Mouse (Mus musculus) megakaryocyte progenitor cell, adult 5-6 weeks (primary cell): Measurements from ENCODE around the gene Rtn4rl1. TPM values are rescaled to one million over a fixed set of nuclear protein-coding genes. Genes with fewer than 3 reads are reported as not detected.
"Not testable (repeated sequence)": the region's sequence is repeated elsewhere in the genome, so short reads cannot be mapped to it uniquely, and the experiment has no call there.

Experiments
- ATAC-seq: replicated peaks from 2 replicates; pipeline ENCODE4 v1.8.0; 2016; ENCODE audit warnings: mild to moderate bottlenecking, moderate TSS enrichment, inconsistent platforms; ENCODE audit not compliant: poor library complexity
- total RNA-seq, 2 experiments: library from RNA; stranded (forward) in 1 of 2; stranded (reverse) in 1 of 2; fragments of 157-497, 149-512 nt in 1 of 2; fragments of 200-1000 nt in 1 of 2; gene quantifications; 2 replicates each; pipeline versions ENCODE4 v1.2.3 to v1.2.4; 2015 to 2017

The Rtn4rl1 gene
- total RNA-seq, 2 experiments from 2014 or later = 0.42 to 0.49 TPM

DNA sequence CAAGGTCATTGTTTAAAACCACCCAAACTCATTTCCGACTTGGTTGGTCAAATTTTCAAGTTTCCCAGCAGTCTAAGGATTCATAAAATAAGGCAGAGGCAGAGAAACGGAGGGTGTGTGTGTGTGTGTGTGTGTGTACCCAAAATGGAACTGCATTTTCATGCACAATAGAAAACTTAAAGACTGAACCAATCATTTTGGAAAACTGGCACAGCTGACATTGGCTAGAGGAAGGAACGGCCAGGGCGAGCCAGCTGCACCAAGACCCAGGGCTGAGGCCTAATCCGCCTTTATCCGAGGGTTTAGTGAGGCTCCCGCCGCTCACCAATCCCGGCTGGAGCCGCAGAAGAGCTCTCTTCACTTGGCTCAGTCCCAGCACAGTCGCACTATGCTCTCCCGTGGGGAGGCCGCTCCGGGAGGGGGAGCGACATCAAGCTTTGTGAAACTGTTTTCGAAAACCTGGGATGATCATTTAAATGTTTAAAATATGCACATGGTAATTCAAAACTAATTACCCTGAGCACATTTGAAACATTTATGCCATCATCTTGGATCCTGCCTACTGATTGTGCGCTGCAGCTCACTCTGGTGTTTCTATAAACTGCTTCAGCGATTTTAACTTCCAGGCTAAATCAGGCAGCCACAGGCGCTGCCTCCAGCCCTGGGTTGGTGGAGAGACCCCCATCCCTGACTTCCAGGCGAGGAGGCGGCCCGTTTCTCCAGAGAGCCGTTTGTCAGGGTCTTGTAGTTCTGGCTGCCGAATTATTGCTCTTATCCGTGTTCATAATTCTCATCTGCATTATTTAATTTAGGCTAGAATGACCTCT is 98.0 kb downstream of the Rtn4rl1 start:
- no peak for ATAC-seq

DNA sequence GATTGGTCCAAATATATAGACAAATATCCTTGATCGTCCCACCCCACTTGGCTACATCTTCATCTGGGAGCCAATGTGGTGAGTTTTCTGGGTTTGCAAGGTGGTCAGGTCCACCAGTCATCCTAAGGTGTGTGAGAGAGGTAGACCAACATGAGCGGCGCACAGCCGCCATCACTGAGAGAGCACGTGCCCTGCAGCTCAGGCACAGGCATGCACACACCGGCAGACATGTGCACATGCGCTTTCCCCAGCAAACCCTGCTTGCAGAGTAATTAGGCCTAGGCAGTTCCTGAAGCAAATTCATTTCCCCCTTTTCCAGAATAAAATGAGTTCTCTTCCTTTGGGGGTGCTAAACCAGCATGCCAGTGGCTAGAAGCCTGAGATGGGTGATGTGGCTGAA is 98.7 kb downstream of the Rtn4rl1 start:
- no peak for ATAC-seq

DNA sequence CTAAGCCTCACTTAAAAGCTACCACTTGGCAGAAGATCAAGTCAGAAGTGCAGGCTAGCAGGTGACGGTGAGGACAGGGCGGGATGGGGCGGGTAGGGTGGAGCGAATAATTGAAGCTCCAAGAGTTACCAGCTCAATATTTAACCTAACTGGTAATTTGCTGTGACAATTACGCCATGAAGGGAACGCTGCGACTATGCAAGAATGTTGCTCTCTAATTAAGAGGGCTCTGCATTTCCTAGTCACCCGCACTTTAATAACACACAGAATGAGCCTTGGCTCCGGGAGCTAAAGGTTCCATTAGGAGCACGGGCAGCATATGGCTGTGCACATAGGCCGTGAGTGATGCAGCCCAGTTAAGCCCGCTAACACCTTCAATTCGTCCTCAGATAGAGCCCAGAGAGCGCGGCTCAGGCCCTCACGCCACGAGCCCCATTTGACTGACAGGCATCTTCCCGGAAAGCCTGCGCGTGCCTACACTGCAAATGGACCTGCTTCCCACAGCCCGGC is 100.3 kb downstream of the Rtn4rl1 start:
- ATAC-seq = no peak

DNA sequence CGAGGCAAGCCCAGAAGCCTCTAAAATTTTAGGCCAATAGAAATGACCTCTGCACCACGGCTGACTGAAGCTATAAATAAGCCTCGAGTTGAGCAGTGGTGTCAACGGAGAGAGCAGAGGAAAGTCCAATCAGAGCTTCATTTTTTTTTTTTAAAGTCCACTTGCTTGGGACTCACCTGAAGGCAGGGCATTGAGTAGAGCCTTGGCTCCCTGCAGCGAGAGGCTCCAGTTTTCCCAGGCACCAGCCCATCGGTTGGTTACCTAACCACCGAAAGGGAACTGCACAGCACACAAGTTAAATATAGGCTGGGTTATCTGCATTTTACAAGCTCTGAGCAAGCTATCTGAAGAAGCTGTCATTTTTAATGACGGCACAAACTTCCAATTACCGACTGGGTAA is 101.3 kb downstream of the Rtn4rl1 start:
- no peak for ATAC-seq

DNA sequence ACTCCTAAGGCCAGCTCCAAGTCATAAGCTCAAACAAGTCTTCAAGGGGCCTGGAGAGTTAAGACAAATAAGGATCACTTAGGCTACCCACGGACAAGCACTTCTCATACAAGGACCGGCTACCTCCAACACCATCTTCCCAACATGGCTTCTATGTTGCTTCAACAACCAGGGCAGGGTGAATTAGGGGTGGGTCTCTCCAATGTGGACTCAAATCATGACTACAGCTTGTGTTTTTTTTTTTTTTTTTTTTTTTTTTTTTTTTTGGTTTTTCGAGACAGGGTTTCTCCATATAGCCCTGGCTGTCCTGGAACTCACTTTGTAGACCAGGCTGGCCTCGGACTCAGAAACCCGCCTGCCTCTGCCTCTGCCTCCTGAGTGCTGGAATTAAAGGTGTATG is 102.0 kb downstream of the Rtn4rl1 start:
- ATAC-seq = not testable (repeated sequence)

DNA sequence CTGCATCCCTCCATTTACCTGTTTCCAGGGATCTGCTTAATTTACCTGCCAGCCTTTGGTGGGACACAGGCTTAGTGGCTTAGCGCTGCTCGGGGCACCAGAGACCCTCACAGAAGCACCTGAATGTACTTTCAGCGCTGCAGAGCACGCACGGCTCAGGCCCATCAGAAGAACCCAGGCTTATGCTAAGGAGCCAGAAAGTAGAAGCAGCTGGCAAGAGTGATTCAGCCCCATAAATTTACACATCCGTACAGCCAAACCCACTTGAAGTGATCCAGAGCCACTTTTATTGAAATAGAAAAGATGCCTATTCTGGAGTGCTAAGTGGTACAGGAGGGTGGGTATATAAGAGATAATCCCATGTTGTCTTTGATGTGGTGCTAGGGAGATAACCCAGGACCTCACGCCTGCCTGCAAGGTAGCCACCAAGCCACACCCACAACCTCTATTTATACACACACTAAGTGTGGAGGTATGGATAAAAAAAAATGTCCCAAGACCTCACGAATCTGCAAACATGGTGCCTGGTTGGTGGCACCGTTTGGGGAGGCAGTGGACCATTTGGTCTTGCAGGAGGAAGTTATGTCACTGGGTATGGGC is 102.9 kb downstream of the Rtn4rl1 start:
- ATAC-seq = peak; percentile 50

DNA sequence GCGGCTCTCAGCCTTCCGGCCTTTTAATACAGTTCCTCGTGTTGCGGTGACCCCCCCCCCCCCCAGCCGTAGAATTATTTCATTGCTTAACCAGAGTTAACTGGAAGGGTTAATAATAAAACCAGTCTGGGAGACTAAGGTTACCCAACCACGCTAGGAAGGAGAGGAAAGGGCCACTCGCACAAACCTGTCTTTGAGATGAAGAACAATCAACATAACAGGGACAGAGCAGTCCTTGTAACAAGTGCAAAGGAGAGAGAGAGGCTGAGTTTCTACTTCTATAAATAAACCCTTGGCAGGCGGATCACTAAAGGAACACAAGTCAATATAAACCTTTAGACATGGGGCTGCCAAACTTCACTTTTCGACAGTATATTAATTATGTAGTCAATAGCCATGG is 104.0 kb downstream of the Rtn4rl1 start:
- ATAC-seq = no peak

DNA sequence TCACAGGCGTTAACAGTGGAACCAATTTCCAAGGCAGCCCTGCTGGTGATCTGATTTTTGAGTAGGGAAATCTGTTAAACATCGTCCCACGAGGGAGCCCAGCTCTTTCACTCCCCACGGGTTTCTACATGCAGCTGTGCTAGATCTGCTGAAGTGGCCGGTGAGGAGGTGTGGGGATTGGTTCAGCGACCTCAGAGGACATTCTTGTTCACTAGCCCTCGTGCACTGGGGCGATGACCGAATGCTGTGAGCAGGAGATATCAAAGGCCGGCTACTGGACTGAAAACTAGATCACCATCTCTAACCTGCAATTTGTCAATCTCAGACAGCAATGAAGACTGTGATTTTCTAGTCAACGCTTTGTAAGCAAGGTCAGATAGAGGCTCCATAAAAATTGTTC is 104.9 kb downstream of the Rtn4rl1 start:
- no peak for ATAC-seq

DNA sequence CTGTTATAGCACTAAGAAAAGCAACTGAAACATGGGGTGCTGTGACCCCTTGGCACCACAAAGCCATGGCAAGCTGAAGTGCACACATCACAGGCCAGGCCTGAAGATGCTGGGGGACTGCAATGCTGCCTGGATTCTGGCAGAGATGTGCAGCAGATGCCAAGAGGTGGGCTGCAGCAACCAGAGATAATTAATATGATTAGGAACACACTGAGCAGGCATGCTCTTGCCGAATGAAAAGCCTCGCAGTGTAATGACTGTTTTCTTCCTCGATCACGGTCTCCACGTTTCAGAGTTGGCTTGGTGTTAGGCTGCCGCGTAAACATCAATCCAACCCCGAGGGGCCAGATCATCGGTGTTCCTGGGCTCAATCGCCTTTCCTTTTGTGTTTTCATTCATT is 106.2 kb downstream of the Rtn4rl1 start:
- no peak for ATAC-seq

DNA sequence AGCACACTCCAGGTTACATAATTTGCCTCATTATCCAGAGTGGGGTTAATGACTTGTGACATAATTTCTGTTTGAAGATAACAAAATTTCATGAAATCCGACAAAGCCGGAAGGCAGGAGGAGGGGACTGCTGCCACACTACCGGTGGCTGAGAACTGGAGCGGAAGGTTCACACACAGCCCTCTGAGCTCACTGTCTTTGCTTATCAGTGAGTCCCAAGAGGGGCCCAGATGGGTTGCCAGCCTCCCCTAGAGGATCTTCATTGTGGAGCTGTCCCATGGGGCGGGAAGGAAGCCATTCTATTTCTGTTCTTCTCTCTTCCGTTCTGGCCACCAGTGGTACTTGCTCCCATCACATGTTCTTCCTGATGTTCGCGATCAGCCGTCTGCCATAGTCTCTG is 107.4 kb downstream of the Rtn4rl1 start:
- ATAC-seq = no peak

DNA sequence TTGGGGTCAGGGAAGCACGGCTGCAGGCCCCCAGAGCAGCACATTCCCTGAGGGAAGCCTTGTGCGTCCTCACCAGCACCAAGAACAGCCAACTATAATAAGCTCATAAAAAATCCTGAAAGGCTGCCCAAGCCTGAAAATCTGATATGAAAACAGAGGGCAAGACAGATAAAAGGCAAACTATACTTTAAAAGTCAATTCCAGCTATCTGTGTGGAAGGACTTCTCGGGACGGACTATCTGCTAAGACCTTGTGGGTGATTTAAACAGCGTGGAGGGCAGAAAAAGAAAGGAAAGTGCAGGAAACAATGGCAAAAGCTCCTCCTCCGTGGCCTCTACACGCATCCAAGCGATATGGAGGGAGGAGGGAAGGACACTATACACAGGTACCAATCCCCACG is 111.2 kb downstream of the Rtn4rl1 start:
- peak; percentile 50 for ATAC-seq

DNA sequence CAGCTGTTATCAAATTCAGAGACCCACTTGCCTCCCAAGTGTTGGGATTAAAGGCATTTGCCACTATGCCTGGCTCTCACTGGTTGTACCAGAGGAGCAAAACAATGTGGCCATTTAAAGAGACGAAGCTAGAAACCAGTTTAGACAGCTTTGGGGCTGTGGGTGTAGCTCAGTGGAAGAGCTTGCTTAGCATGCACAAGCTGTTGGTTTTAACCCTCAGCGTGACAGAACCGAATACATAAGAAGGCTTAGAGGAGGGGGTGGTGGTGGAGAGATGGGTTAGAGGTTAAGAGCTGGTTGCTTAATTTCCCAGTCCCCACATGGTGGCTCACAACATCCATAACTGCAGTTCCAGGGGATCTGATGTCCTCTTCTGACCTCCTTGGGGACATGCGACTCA is 115.1 kb downstream of the Rtn4rl1 start:
- no peak for ATAC-seq

DNA sequence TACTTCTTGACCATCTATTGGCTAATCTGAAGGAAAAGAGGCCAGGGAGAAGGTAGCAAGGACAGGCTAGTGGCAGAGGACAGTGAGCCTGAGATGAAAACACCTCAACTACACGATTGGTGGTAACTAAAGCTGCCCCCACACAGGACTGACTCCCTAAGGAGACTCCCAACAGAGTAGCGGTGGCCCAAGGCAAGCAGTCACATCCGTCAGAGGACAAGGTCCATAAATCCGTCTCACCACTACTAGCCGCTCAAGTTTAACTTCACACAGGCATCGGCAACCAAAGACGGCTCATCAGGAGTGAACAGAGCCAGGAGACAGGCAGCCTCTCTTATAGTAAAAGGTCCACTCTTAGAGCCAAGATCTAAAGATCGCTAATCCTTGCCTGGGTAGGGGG is 117.2 kb downstream of the Rtn4rl1 start:
- no peak for ATAC-seq

DNA sequence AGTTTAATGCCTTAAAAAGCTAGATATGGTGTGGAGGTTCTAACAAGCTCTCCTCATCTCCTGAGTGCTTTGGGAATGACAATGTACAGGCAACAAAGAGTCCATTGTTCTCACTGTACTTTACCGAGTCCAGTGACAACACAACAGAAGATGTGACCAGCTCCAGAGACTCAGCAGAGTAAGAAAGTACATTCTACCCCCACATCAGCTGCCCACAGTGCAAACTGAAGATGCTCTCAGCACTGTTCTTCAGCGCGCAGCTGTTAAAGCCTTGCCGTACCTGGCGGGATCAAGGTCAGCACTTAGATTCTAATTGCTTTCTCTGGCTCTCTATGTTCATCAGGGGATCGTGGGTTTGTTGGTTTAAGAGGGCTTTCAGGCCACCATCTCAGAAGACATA is 118.2 kb downstream of the Rtn4rl1 start:
- ATAC-seq = no peak

DNA sequence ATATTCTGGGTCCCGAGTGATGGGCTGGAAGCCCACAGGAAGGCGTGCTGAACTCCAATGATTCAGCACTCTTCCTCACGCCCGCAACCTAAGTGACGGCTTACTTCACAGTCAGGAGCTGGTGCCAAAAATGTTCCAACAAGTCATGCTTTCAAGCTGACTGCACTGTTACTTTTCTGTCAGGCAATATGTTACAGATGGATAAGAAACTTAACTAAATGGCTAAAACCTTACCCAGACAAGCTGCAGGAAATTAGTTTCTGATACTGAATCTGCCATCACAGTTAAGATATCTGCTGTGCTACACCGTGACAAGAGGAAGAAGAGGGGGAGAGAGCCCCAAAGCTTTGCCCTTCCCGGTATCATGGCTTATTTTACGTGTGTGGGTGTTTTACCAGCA is 120.3 kb downstream of the Rtn4rl1 start:
- peak; percentile 93 for ATAC-seq

Other genes starting within 250 kb of the Rtn4rl1 start
- 0.02 TPM in 1 of 2 replicates, not detected in the other for gene Hic1, start 24.3 kb upstream of the Rtn4rl1 start, total RNA-seq (2015)
- gene Hic1, start 24.3 kb upstream of the Rtn4rl1 start, total RNA-seq (2017) = not detected in 2 replicates
- 20.8 and 26.3 TPM in 2 replicates for gene Ovca2, start 14.9 kb upstream of the Rtn4rl1 start, total RNA-seq (2015)
- gene Ovca2, start 14.9 kb upstream of the Rtn4rl1 start, total RNA-seq (2017) = 14.5 and 16.5 TPM in 2 replicates
- gene Dph1, start 2.5 kb upstream of the Rtn4rl1 start, total RNA-seq (2015) = 3.3 and 7.4 TPM in 2 replicates
- gene Dph1, start 2.5 kb upstream of the Rtn4rl1 start, total RNA-seq (2017) = 9.2 and 9.5 TPM in 2 replicates
- gene Rpa1, start 154.5 kb downstream of the Rtn4rl1 start, total RNA-seq (2015) = 50.1 and 53.0 TPM in 2 replicates
- gene Rpa1, start 154.5 kb downstream of the Rtn4rl1 start, total RNA-seq (2017) = 176 and 178 TPM in 2 replicates
- gene Smyd4, start 154.7 kb downstream of the Rtn4rl1 start, total RNA-seq (2015) = 2.2 and 5.1 TPM in 2 replicates
- 13.9 and 21.9 TPM in 2 replicates for gene Smyd4, start 154.7 kb downstream of the Rtn4rl1 start, total RNA-seq (2017)
- 99.9 and 117 TPM in 2 replicates for gene Serpinf1, start 228.9 kb downstream of the Rtn4rl1 start, total RNA-seq (2015)
- 70.7 and 92.3 TPM in 2 replicates for gene Serpinf1, start 228.9 kb downstream of the Rtn4rl1 start, total RNA-seq (2017)
- 0.20 TPM in 1 of 2 replicates, not detected in the other for gene Serpinf2, start 245.8 kb downstream of the Rtn4rl1 start, total RNA-seq (2015)
- not detected in 2 replicates for gene Serpinf2, start 245.8 kb downstream of the Rtn4rl1 start, total RNA-seq (2017)